Mouse (Mus musculus): ENCODE results near the gene Pappa2.

Pappa2 gene

GRCm38 (mm10) chr1:158697423-158697822 lies 282.9 kb downstream of the Pappa2 start:
- TF ChIP-seq POU5F1 (IDR thresholded peaks at IDR 0.05; ENCODE audit: borderline replicate concordance, low read length) (no peak), CTCF (conservative IDR thresholded peaks at IDR 0.05; ENCODE audit: low read length) (no peak), NANOG (IDR thresholded peaks at IDR 0.05; ENCODE audit: borderline replicate concordance, low read length) (no peak)
- Histone ChIP-seq H3K27me3 (ENCODE audit: insufficient read depth, low read length) (no peaks in the 10 kb centered on the region), H3K4me3 (replicated peaks; ENCODE audit: low read length) (no peak overlapping the region), H3K36me3 (ENCODE audit: insufficient read depth, low read length) (no peaks in the 10 kb centered on the region), H3K9me3 (ENCODE audit: low read length) (no peaks in the 10 kb centered on the region), H3K4me1 (replicated peaks; ENCODE audit: low read depth, low read length) (no peaks in the 10 kb centered on the region)

GRCm38 (mm10) chr1:158687726-158688125 lies 292.6 kb downstream of the Pappa2 start:
- Histone ChIP-seq H3K9me3 (ENCODE audit: low read length) (no peaks in the 10 kb centered on the region), H3K4me3 (replicated peaks; ENCODE audit: low read length) (no peak overlapping the region), H3K27me3 (ENCODE audit: insufficient read depth, low read length) (no peaks in the 10 kb centered on the region), H3K4me1 (replicated peaks; ENCODE audit: low read depth, low read length) (no peaks in the 10 kb centered on the region), H3K36me3 (ENCODE audit: insufficient read depth, low read length) (no peaks in the 10 kb centered on the region)
- TF ChIP-seq CTCF (conservative IDR thresholded peaks at IDR 0.05; ENCODE audit: low read length): no peak
- no peak for TF ChIP-seq POU5F1 (IDR thresholded peaks at IDR 0.05; ENCODE audit: borderline replicate concordance, low read length)
- TF ChIP-seq NANOG (IDR thresholded peaks at IDR 0.05; ENCODE audit: borderline replicate concordance, low read length): no peak

DNA sequence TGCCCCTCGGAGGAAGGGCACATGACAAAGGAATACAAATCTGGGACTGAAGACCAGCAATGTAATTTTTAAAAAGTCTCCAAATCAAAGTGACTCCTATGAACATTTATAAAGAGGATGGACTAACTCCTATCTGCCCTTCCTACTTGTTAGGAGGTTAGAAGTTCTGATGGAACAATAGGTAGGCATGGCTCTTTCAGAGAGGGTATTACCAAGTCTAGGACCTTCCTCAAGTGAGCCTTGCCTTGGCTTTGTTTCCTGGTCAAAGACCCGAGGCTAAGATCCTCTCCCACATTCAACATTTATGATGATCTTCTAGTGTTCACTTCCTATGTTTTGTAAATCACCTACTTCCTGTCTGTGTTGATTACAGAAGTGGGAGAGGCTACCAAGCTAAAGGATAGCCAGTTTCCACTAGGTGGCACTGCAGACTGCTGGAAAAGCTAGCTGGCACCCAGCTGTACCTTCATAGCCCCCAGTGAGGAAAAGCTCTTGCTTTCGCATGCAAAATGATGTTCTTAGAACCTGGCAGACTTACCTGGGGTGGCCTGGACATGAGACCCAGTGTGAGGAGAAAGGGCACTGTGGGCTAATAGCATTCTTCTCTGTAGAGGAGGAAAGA lies 310.2 kb downstream of the Pappa2 start:
- Histone ChIP-seq H3K36me3 (ENCODE audit: insufficient read depth, low read length) (no peaks in the 10 kb centered on the region), H3K4me3 (replicated peaks; ENCODE audit: low read length) (no peak overlapping the region), H3K4me1 (replicated peaks; ENCODE audit: low read depth, low read length) (no peaks in the 10 kb centered on the region), H3K9me3 (ENCODE audit: low read length) (no peaks in the 10 kb centered on the region), H3K27me3 (ENCODE audit: insufficient read depth, low read length) (no peaks in the 10 kb centered on the region)
- TF ChIP-seq NANOG (IDR thresholded peaks at IDR 0.05; ENCODE audit: borderline replicate concordance, low read length) (no peak), CTCF (conservative IDR thresholded peaks at IDR 0.05; ENCODE audit: low read length) (peak; percentile 47), POU5F1 (IDR thresholded peaks at IDR 0.05; ENCODE audit: borderline replicate concordance, low read length) (no peak)

GRCm38 (mm10) chr1:158666001-158666400 lies 314.3 kb downstream of the Pappa2 start:
- Histone ChIP-seq H3K4me1 (replicated peaks; ENCODE audit: low read depth, low read length) (no peaks in the 10 kb centered on the region), H3K27me3 (ENCODE audit: insufficient read depth, low read length) (no peaks in the 10 kb centered on the region), H3K36me3 (ENCODE audit: insufficient read depth, low read length) (no peaks in the 10 kb centered on the region), H3K4me3 (replicated peaks; ENCODE audit: low read length) (no peak overlapping the region), H3K9me3 (ENCODE audit: low read length) (no peaks in the 10 kb centered on the region)
- TF ChIP-seq CTCF (conservative IDR thresholded peaks at IDR 0.05; ENCODE audit: low read length) (no peak), POU5F1 (IDR thresholded peaks at IDR 0.05; ENCODE audit: borderline replicate concordance, low read length) (no peak), NANOG (IDR thresholded peaks at IDR 0.05; ENCODE audit: borderline replicate concordance, low read length) (no peak)

Data from E14TG2a.4 (cell line).